Mouse (Mus musculus) naive thymus-derived CD4-positive, alpha-beta T cell, adult 5 months (primary cell): ENCODE results near the gene Mmd2. TPM values are rescaled to one million over a fixed set of nuclear protein-coding genes. Genes with fewer than 3 reads are reported as not detected.

Source experiments
- polyA plus RNA-seq: library from polyadenylated mRNA; unstranded; fragments of 100-300 nt; shearing (Covaris generic); gene quantifications from one replicate; pipeline ENCODE4 v1.2.1, GENCODE M21; 2017

Gene Mmd2
- polyA plus RNA-seq: not detected

DNA sequence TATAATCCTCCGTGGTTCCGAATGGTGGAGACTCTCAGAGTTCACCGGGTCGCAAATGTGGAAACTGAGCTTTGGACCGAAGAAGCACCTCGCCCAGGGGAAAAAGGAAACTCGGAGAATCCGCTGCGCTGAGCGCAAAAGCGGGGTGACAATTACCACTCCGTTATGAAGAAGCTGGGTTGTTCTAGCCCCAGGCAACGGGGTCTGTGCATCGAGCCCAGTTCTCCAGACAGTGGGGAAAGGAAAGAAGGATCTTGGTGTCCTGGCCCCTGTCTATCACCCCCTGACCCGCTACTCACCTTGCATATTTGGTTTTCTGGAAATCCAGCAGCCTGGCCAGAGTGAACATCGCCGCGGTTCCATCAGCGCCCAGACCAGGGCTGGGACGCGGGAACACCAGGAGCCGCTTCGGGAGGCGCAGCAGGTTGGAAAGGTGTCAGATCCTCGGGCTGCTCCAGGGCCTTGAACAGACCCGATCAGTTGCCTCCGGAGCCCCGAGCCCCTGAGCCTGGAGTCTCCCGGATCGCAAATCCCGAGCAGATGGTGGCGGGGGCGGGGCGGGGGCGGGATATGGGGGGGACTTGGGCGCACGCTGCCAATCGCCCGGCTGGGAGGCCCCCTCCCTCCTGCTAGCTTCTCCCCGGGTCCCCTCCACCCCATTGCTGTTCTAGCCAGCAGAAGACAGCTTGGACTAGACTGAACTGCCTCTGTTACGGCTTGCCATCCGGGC, at the start of gene Mmd2:
Mmd2 (minus strand) TSS at position 542 of the 730 bp plus-strand sequence.

GRCm38 (mm10) chr5:142627398-142627797, 18.8 kb upstream of the Mmd2 start, which contains the start of gene Wipi2:
Gene Wipi2, plus strand, starts transcription at chr5:142627698.

DNA sequence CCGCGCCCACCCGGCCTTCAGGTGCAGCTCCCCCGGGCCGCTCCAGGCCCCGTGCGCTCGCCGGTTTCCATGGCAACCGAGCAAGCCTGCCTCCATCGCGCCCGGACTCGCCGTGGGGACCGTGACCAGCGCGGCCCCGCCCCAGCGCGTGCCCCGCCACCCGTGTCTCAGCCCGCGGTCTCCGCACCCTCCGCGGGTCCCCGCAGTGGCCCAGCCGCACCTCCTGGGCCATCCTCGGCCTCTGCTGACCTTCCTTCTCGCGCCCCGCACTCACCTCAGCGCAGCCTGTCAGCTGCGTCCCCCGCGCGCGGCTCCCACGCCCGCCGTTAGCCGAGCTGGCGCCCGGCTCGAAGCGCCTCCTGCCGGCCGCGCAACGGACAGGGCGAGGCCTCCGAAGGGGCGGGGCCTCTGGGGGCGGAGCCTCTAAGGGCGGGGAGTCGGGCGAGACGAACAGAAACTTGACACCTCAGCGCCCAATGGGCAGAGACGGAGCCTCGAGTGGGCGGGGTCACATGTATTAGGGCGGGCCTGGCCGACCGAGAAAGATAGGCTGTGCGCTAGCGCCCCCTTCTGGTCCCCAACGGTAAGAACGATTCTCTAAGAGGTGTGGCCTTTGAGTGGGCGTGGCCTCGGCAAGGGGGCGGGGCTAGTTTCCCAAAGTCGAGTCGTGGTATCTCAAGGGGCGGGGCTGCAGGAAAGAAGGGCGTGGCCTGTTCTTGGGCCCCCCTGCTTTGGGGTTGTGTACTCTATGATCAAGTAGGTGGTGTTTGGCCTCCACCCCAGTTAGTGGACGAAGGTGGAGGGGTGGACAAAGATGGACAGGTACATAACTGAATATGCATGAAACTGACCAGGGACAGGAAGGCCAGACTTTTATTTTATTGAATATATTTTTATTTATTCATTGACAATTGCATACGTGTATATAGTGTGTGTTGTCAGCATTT, 57.6 kb downstream of the Mmd2 start, which contains the start of gene Radil:
Radil (minus strand) TSS at position 393 of the 947 bp plus-strand sequence.

DNA sequence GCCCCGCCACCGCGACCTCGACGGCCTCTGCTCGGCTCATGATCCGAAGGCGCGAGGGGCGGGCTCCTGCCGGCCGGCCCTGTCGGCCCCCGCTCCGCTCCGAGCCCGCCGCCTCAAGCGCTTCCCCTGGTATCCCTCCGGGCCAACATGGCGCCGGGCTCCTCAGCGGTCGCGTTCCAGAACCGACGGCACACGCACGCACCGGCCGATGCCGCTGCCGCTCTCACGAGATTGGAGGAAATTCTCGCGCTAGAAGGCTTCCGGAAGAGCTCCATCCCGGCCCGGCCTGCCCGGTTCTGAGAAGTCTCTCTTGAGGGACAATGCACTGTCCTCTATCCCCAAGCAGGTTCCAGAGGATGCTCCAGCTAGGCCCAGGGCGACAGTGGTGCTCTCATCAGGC, 78.7 kb downstream of the Mmd2 start, which contains the start of gene Papolb:
Papolb (minus strand) TSS at position 162 of the 400 bp plus-strand sequence.

Other genes starting within 250 kb of the Mmd2 start
- 20.2 TPM for gene Foxk1, start 207.3 kb downstream of the Mmd2 start, polyA plus RNA-seq
- gene Ap5z1, start 144.9 kb downstream of the Mmd2 start, polyA plus RNA-seq: 20.2 TPM
- not detected for gene Papolb, start 78.7 kb downstream of the Mmd2 start, polyA plus RNA-seq
- gene Radil, start 57.7 kb downstream of the Mmd2 start, polyA plus RNA-seq: not detected
- gene Wipi2, start 18.9 kb upstream of the Mmd2 start, polyA plus RNA-seq: 78.4 TPM
- 0.58 TPM for gene Slc29a4, start 83.7 kb upstream of the Mmd2 start, polyA plus RNA-seq
- gene Tnrc18, start 208.9 kb upstream of the Mmd2 start, polyA plus RNA-seq: 43.8 TPM